In the genomic region with DNA sequence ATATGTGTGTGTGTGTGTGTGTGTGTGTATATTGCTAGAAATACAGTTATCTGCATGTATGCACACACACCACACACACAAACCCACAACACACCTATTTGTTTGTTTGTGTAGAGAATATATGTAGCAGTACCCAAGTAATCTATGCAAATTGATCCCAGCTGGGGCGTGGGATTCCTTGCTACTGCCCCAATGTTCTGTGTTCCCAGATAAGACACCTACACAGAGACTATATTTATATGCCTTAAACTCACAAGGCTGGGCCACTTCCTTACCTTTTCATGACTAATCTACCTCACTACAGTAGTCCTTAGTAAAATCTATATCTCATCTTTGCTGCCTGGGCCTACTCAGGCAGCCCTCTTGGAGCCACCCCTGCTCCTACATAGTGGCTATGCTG, we compare ENCODE assay signal across 20 mouse cellular contexts.
DNase-seq lines count a peak whose midpoint lies in the region; ATAC-seq lines count a peak whose summit lies in the region.
"Had no signal": no experiment of that assay in that cellular context is flagged by ENCODE, and none has a peak within 500 bp of the region (broad histone marks: within the 10 kb centered on the region; RNA-seq: fewer than 3 reads in every experiment).

No protein-coding gene starts in this region.

- intact Hi-C loops in left cerebral cortex, postnatal 4 days (cut with DNase I), result no loop called here

- ATAC-seq in frontal cortex, adult (ENCODE audit: low TSS enrichment), result peak; percentile 98
- ATAC-seq: forebrain, embryonic 15.5 days; lung, postnatal 0 days; midbrain, embryonic 15.5 days had no signal

- no peak overlapping the region for H3K4me3 ChIP-seq in forebrain, embryonic 10.5 days
- H3K4me3 ChIP-seq: embryonic facial prominence, embryonic 15.5 days; forebrain, embryonic 15.5 days; hindbrain, embryonic 15.5 days; midbrain, embryonic 15.5 days; myocyte; neural tube, embryonic 13.5 days had no signal

- no peaks in the 10 kb centered on the region for H3K9me3 ChIP-seq in forebrain, embryonic 10.5 days
- H3K9me3 ChIP-seq: embryonic facial prominence, embryonic 15.5 days; forebrain, embryonic 15.5 days; hindbrain, embryonic 15.5 days; midbrain, embryonic 15.5 days; neural tube, embryonic 13.5 days had no signal

- H3K36me3 ChIP-seq in forebrain, embryonic 10.5 days (replicated peaks), result no peaks in the 10 kb centered on the region
- H3K36me3 ChIP-seq: embryonic facial prominence, embryonic 15.5 days; forebrain, embryonic 15.5 days; hindbrain, embryonic 15.5 days; midbrain, embryonic 15.5 days; neural tube, embryonic 13.5 days had no signal

- H3K27me3 ChIP-seq in forebrain, embryonic 10.5 days (ENCODE audit: poor library complexity, severe bottlenecking), result no peaks in the 10 kb centered on the region
- H3K27me3 ChIP-seq: embryonic facial prominence, embryonic 15.5 days; forebrain, embryonic 15.5 days; hindbrain, embryonic 15.5 days; midbrain, embryonic 15.5 days; neural tube, embryonic 13.5 days had no signal

- WGBS in forebrain, embryonic 10.5 days, result 94% methylated on average over 1 of the region's 1 CpGs

- H3K27ac ChIP-seq in forebrain, embryonic 10.5 days, result no peak overlapping the region
- H3K27ac ChIP-seq: embryonic facial prominence, embryonic 15.5 days; forebrain, embryonic 15.5 days; hindbrain, embryonic 15.5 days; kidney, postnatal 0 days; macrophage; midbrain, embryonic 15.5 days; neural tube, embryonic 13.5 days had no signal

- DNase-seq in frontal cortex, postnatal 14 days (ENCODE audit: low spot score in 2 of 2), result no peak
- DNase-seq in left cerebral cortex, adult 11 months (ENCODE audit: low spot score), result peak; percentile 29
- no peak for DNase-seq in left cerebral cortex, postnatal 4 days
- peak; percentile 2 for DNase-seq in c-Kit-positive CD71-positive TER-119-negative erythroid progenitor cells, embryonic 14.5 days (ENCODE audit: low read depth)
- peak; percentile 40 to 59 for DNase-seq in right cerebral cortex, postnatal 36 days (ENCODE audit: low spot score in 2 of 2)
- DNase-seq in forebrain, embryonic 10.5 days (ENCODE audit: extremely low spot score, low spot score), result no peak
- DNase-seq: adrenal gland, postnatal 14 days; cerebellum, adult 9-10 months; kidney, adult 2 months; thymus, postnatal 36 days had no signal

- H3K4me1 ChIP-seq in forebrain, embryonic 10.5 days, result no peaks in the 10 kb centered on the region
- H3K4me1 ChIP-seq: embryonic facial prominence, embryonic 15.5 days; hindbrain, embryonic 15.5 days; midbrain, embryonic 15.5 days; neural tube, embryonic 13.5 days had no signal

Comparison
In these comparisons a context has a peak if more than half of its experiments do, and no peak if none do; other contexts are left out.
1. DNase-seq: peak in left cerebral cortex, adult 11 months (single experiment), c-Kit-positive CD71-positive TER-119-negative erythroid progenitor cells, embryonic 14.5 days (single experiment) and right cerebral cortex, postnatal 36 days (2 of 2); none in frontal cortex, postnatal 14 days (0 of 2), left cerebral cortex, postnatal 4 days (single experiment) and forebrain, embryonic 10.5 days (single experiment).